Mouse (Mus musculus) ES-Bruce4 (cell line): ENCODE data around the gene Gramd1b.

Source experiments
- CTCF ChIP-seq: IDR thresholded peaks from one replicate; pipeline ENCODE4 v1.8.1; 2011; ENCODE audit warnings: low read depth, low read length
- POLR2A ChIP-seq: IDR thresholded peaks from one replicate; pipeline ENCODE4 v1.8.1; 2011; ENCODE audit warnings: low read length; ENCODE audit not compliant: insufficient read depth

DNA sequence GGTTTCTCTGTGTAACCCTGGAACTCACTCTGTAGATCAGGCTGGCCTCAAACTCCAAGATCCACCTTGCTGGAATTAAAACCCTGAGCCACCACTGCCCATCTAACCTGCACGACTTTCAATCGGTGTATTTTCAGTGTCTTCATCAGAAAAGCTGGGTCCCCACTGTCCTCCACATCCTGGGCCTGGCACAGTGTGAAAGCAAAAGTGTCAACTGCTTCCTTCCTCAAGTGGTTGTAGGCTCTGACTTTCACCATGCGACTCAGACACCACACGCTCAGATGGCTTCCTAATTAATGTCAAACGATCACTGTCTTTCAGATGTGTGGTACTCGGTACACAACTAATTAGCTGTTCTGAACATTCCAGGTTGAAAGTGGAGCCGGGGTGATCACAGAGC, 45.9 kb upstream of the Gramd1b start:
- no peak for TF ChIP-seq POLR2A
- TF ChIP-seq CTCF: no peak
